Mouse (Mus musculus): ENCODE data around the gene Actn2. TPM values are rescaled to one million over a fixed set of nuclear protein-coding genes. Genes with fewer than 3 reads are reported as not detected.

Gene Actn2
- polyA plus RNA-seq (2017; shearing (Covaris generic)), result 10 to 100 TPM in 1 of 2 experiments, 1 to 10 TPM in 1; 4.9 to 10.4 TPM

GRCm38 (mm10) chr13:12340183-12340975, at the start of gene Actn2:
Actn2 (minus strand) TSS chr13:12340760.
- peak; percentile 94 for ATAC-seq

DNA sequence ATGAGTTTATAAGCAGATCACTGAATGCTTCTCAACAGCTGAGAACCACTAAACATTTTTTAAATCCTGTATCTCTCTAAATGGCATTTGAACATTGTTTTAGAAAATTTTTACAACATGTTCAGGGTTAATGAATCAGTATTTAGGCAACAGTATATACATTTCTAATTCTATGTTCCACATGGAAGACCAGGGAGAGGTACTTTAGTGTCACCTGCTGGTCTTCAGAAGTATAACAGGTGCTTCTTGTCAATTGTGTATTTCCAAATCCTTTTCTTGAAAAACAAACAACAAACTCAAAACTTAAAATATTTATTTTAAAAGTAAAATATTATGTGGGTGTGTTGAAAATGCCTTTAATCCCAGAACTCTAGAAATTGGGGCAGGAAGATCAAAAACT, 45.7 kb upstream of the Actn2 start:
- peak; percentile 76 for ATAC-seq

DNA sequence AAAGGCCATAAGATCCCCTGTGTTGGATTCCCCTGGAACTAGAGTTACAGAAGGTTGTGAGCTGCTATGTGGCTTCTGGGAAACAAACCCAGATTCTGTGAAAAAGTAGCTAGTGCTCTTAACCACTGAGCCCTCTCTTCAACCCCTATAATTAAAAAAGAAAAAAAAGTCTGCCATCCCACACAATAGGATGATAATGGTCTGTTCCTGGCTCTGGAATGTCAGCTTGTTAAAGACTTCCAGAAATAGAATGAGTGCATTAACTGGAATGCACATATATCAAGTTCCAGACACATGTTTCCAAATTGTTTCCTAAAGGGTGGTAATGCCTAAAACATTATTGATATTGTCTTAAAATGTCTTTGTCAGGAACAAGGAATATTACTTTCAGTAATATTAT, 44.2 kb upstream of the Actn2 start:
- no peak for ATAC-seq

DNA sequence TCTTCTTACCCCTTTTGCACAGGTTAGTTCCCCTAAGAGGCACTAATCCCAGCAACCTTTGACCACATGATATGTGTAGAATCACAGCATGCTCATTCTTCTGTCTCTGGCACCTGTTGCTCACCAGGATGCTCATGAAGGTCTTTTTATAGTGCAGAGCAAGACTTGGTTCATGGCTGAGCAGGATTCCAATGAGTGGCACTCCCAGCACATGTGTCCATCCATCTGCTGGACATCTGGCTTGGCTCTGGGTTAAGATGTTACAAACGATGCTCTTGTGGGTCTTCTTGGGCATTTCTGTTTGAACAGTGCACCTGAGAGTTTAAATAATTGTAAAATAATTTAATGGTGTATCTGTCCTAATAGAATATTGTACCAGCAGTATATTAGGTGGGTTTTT, 36.2 kb upstream of the Actn2 start:
- no peak for ATAC-seq

GRCm38 (mm10) chr13:12372755-12373154, 32.2 kb upstream of the Actn2 start:
- no peak for ATAC-seq

DNA sequence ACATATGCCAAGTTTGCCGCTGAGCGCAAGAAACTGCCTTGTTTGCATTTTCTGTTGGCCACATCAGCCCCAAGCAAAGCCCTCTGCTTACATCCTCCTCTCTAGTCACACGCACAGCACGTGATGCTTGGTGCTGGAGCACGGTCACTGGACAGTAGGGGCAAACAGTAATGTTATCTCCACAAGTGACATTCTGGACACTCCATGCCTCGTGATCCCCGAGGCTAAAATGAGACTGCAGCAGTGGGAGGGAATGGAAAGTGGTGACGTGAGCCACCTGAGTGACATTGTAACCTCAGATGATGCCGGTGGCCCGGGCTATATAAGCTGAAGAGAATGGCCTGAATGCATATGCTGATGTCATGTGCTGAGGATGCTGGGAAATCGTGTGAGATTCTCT, 29.4 kb upstream of the Actn2 start:
- ATAC-seq, result no peak

- no peak for ATAC-seq
Measured at GRCm38 (mm10) chr13:12369041-12369621, 28.6 kb upstream of the Actn2 start.

- no peak for ATAC-seq
Measured at GRCm38 (mm10) chr13:12361486-12361885, 20.9 kb upstream of the Actn2 start.

GRCm38 (mm10) chr13:12357554-12357953, 17.0 kb upstream of the Actn2 start:
- ATAC-seq, result no peak

- ATAC-seq, result no peak
Measured at GRCm38 (mm10) chr13:12356184-12356583, 15.6 kb upstream of the Actn2 start.

- peak; percentile 36 for ATAC-seq
Measured at GRCm38 (mm10) chr13:12349197-12349824, 8.8 kb upstream of the Actn2 start.

DNA sequence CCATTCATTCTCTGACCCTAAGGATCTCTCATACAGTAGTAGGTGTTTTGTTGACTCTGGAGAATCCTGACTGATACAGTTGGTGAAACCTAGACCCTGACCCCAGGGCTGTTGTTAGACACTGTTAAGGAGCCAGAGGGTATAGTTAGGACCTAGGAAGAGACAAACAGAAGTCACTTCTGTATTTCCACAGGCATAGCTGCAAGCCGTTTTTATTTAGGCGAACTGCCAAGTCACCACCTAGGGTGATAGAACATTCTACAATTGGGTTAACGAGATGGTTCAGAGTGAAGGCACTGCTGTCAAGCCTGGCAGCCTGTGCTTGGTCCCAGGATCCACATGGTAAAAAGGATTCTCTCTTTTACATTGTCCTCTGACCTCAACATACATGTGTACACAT, 6.3 kb upstream of the Actn2 start:
- no peak for ATAC-seq

GRCm38 (mm10) chr13:12341447-12341846, 887 bp upstream of the Actn2 start:
- ATAC-seq, result no peak

DNA sequence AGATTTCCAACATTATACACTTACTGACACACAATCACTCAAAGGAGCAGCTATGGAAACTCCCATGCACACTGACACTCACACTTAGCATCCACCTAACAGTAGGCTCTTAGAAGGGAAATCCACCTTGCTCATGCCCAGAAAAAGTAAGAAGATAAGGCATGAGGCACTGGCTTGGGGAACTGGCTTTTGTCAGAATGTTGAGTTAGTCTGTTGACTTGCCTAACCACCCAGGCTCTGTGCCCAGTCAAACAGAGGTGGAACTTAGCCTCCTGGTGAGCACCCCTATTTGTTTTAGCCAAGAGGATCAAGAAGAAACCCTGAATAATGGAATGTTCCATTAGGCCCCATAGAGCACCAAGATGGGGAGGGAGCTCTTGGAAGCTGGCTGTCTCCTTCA, 1.1 kb downstream of the Actn2 start:
- ATAC-seq, result no peak

DNA sequence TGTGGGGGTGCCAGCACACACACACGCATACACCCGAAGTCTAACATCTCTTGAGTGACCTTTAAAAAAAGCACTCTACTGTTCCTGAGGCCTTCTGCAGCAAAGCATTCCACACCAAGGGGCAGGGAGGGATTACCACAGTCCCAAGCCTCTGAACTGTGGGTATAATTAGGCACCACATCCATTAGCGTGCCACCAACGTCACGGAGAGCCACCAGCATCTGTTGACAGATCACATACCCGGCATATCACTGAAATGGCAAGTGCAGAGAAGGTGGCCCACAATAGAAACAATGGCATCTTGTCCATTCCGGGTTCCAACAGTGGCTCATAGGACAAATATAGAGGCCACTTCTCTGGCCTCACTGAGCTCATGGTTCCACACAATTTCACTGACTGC, 2.8 kb downstream of the Actn2 start:
- ATAC-seq, result no peak

GRCm38 (mm10) chr13:12334016-12334415, 6.5 kb downstream of the Actn2 start:
- ATAC-seq, result no peak

DNA sequence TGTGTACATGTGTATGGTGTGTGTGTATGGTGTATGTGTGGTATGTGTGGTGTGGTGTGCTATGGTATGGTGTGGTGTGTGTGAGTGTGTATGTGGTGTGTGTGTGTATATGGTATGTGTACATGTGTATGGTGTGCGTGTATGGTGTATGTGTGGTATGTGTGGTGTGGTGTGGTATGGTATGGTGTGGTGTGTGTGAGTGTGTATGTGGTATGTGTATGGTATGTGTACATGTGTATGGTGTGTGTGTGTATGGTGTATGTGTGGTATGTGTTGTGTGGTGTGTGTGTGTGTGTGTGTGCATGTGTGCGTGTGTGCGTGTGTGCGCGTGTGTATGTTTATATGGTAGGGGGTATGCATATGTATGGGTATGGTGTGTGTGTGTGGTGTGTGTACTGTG, 9.0 kb downstream of the Actn2 start:
- ATAC-seq, result no peak

GRCm38 (mm10) chr13:12328392-12328791, 12.2 kb downstream of the Actn2 start:
- ATAC-seq, result no peak

- no peak for ATAC-seq
Measured at GRCm38 (mm10) chr13:12327577-12327976, 13.0 kb downstream of the Actn2 start.

- no peak for ATAC-seq
Measured at GRCm38 (mm10) chr13:12323076-12323625, 17.4 kb downstream of the Actn2 start.

DNA sequence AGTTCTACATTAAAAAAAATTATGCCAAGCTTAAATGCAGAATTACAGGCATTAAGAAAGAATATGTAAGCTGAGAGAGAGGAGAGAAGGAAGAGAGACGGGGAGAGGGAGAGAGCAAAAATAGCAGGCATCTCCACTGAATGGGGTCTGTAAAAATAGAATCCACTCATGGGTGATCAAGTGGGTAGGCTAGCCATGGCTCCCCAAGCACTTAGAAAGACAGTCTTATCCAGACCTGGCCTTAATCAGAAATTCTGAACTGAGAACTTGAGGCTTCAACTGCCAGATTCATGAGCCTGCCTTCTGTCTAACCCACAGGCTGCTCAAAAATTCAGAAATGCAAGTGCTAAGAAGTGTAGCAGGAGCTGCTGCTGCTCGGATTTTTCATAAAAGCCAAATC, 20.4 kb downstream of the Actn2 start:
- no peak for ATAC-seq

DNA sequence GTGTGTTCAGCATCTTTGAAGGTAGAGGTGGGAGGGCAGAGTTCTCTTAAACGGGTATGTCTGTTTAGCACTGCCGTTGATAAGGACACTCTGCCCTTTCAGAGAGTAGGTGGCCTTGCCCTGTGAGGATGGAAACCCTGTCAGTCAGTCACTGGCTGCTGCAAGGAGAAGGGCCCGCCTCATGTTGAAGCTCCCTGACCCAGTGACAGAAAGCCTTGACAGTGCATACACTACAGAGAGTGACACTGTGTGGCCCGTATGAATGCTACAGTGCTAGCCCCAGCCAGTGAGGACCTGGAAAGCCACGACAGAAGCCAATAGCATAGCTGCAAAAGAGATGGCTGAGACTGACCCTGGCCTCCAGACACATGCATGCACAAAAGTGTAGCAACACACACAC, 22.5 kb downstream of the Actn2 start:
- no peak for ATAC-seq

- ATAC-seq, result no peak
Measured at GRCm38 (mm10) chr13:12317191-12317765, 23.3 kb downstream of the Actn2 start.

Data from activated CD4-positive, CD25-positive, alpha-beta regulatory T cell, adult 4 months (primary cell).